Comparison of ENCODE assay signal across 10 mouse cellular contexts in genomic region chr11:90358063-90358462, GRCm38 (mm10). TPM values are rescaled to one million over a fixed set of nuclear protein-coding genes. Genes with fewer than 3 reads are reported as not detected.
DNase-seq lines count a peak whose midpoint lies in the region; ATAC-seq lines count a peak whose summit lies in the region.
"Had no signal": no experiment of that assay in that cellular context is flagged by ENCODE, and none has a peak within 500 bp of the region (broad histone marks: within the 10 kb centered on the region; RNA-seq: fewer than 3 reads in every experiment).

No protein-coding gene starts in this region.

- DNase-seq in kidney, adult 11 months = peak; percentile 83
- DNase-seq in heart, postnatal 4 days = peak; percentile 65
- peak; percentile 58 for DNase-seq in lung, postnatal 14 days
- DNase-seq in gastrocnemius, postnatal 4 days (ENCODE audit: low spot score in 2 of 2) = no peak
- DNase-seq: left cerebral cortex, postnatal 4 days had no signal

- H3K36me3 ChIP-seq in kidney, embryonic 14.5 days (ENCODE audit: control insufficient read depth, insufficient read depth, low read length) = no peaks in the 10 kb centered on the region
- H3K36me3 ChIP-seq in kidney, embryonic 16.5 days (ENCODE audit: insufficient read depth, low read length) = no peaks in the 10 kb centered on the region
- no peaks in the 10 kb centered on the region for H3K36me3 ChIP-seq in forebrain, embryonic 12.5 days (replicated peaks)
- H3K36me3 ChIP-seq: midbrain, embryonic 12.5 days had no signal

- no peak overlapping the region for H3K9ac ChIP-seq in kidney, embryonic 14.5 days (ENCODE audit: low read depth, low read length)
- H3K9ac ChIP-seq in kidney, embryonic 16.5 days (replicated peaks; ENCODE audit: low read length) = no peak overlapping the region
- H3K9ac ChIP-seq in forebrain, embryonic 12.5 days = no peak overlapping the region
- H3K9ac ChIP-seq: forebrain, embryonic 13.5 days; midbrain, embryonic 12.5 days had no signal

- H3K4me2 ChIP-seq in kidney, embryonic 14.5 days (replicated peaks; ENCODE audit: low read depth, low read length) = no peak overlapping the region
- no peak overlapping the region for H3K4me2 ChIP-seq in kidney, embryonic 16.5 days (replicated peaks; ENCODE audit: low read depth, low read length)
- no peak overlapping the region for H3K4me2 ChIP-seq in forebrain, embryonic 12.5 days
- H3K4me2 ChIP-seq: forebrain, embryonic 13.5 days; midbrain, embryonic 12.5 days had no signal

- no peaks in the 10 kb centered on the region for H3K9me3 ChIP-seq in kidney, embryonic 14.5 days (ENCODE audit: control insufficient read depth, low read length)
- no peaks in the 10 kb centered on the region for H3K9me3 ChIP-seq in kidney, embryonic 16.5 days (ENCODE audit: low read length)
- no peaks in the 10 kb centered on the region for H3K9me3 ChIP-seq in forebrain, embryonic 12.5 days
- H3K9me3 ChIP-seq: forebrain, embryonic 13.5 days; midbrain, embryonic 12.5 days had no signal

- ATAC-seq in kidney, embryonic 14.5 days (ENCODE audit: low FRiP score, low TSS enrichment) = no peak
- ATAC-seq in kidney, embryonic 16.5 days (ENCODE audit: low FRiP score, low TSS enrichment) = peak; percentile 36
- ATAC-seq in forebrain, embryonic 12.5 days (ENCODE audit: low FRiP score) = no peak
- ATAC-seq: forebrain, embryonic 13.5 days had no signal

- 69% methylated on average over 8 of the region's 8 CpGs for WGBS in kidney, embryonic 14.5 days
- 62% methylated on average over 8 of the region's 8 CpGs for WGBS in kidney, embryonic 16.5 days
- 87% methylated on average over 8 of the region's 8 CpGs for whole genome bisulfite sequencing in forebrain, embryonic 12.5 days

- no peaks in the 10 kb centered on the region for H3K27me3 ChIP-seq in kidney, embryonic 14.5 days (ENCODE audit: control insufficient read depth, insufficient read depth, low read length)
- no peaks in the 10 kb centered on the region for H3K27me3 ChIP-seq in kidney, embryonic 16.5 days (ENCODE audit: insufficient read depth, low read length)
- peaks cover 3% of the 10 kb centered on the region; the same call in 1 of the 2 replicates for H3K27me3 ChIP-seq in forebrain, embryonic 12.5 days
- H3K27me3 ChIP-seq: forebrain, embryonic 13.5 days had no signal

- H3K4me3 ChIP-seq in kidney, embryonic 14.5 days (ENCODE audit: low read length) = no peak overlapping the region
- H3K4me3 ChIP-seq in kidney, embryonic 16.5 days (ENCODE audit: low read length) = no peak overlapping the region
- H3K4me3 ChIP-seq in forebrain, embryonic 12.5 days (replicated peaks) = no peak overlapping the region
- H3K4me3 ChIP-seq: forebrain, embryonic 13.5 days; midbrain, embryonic 12.5 days had no signal

- H3K4me1 ChIP-seq in kidney, embryonic 14.5 days (ENCODE audit: control insufficient read depth, insufficient read depth, low read length) = peaks cover 25% of the 10 kb centered on the region
- peaks cover 34% of the 10 kb centered on the region for H3K4me1 ChIP-seq in kidney, embryonic 16.5 days (ENCODE audit: insufficient read depth, low read length)
- H3K4me1 ChIP-seq in forebrain, embryonic 12.5 days = peaks cover 12% of the 10 kb centered on the region

- H3K27ac ChIP-seq in kidney, embryonic 14.5 days (ENCODE audit: low read depth, low read length) = no peak overlapping the region
- no peak overlapping the region; the same call in 1 of the 2 replicates for H3K27ac ChIP-seq in kidney, embryonic 16.5 days (ENCODE audit: low read length)
- no peak overlapping the region for H3K27ac ChIP-seq in forebrain, embryonic 12.5 days
- H3K27ac ChIP-seq: forebrain, embryonic 13.5 days; midbrain, embryonic 12.5 days had no signal

RNA-seq across cellular contexts. Expression of gene Hlf, which starts 32.6 kb away (rescaled TPM):
- polyA plus RNA-seq in kidney, embryonic 14.5 days (2014; fragmentation: Nextera tagmentation; extraction: Ambion mirVana) = 1.5 and 1.7 TPM in 2 replicates
- total RNA-seq in heart, postnatal 4 days (2021) = 10 to 100 TPM; 16.6 to 19.0 TPM
- 2.3 and 2.8 TPM in 2 replicates for polyA plus RNA-seq in kidney, embryonic 16.5 days (2015; fragmentation: Nextera tagmentation; extraction: Ambion mirVana)
- 2.2 and 3.3 TPM in 2 replicates for polyA plus RNA-seq in forebrain, embryonic 12.5 days (2016; fragmentation: Nextera tagmentation; extraction: Ambion mirVana)
- total RNA-seq in gastrocnemius, postnatal 4 days (2021) = 1 to 10 TPM; 4.7 to 7.2 TPM

Comparison
In these comparisons a context has a peak if more than half of its experiments do, and no peak if none do; other contexts are left out.
1. DNase-seq: peak in kidney, adult 11 months (single experiment), heart, postnatal 4 days (single experiment) and lung, postnatal 14 days (single experiment); none in gastrocnemius, postnatal 4 days (0 of 2).